Mouse (Mus musculus): ENCODE data around the gene Col24a1.

Col24a1 gene

GRCm38 (mm10) chr3:145292337-145293134, at the start of gene Col24a1:
Gene Col24a1 (plus strand): TSS chr3:145292472.
- peak; percentile 65 for DNase-seq (ENCODE audit: extremely low spot score, low spot score)

- no peak for DNase-seq (ENCODE audit: extremely low spot score, low spot score)
Measured at GRCm38 (mm10) chr3:145248040-145248439, 44.2 kb upstream of the Col24a1 start.

GRCm38 (mm10) chr3:145253066-145253465, 39.2 kb upstream of the Col24a1 start:
- DNase-seq (ENCODE audit: extremely low spot score, low spot score), result no peak

DNA sequence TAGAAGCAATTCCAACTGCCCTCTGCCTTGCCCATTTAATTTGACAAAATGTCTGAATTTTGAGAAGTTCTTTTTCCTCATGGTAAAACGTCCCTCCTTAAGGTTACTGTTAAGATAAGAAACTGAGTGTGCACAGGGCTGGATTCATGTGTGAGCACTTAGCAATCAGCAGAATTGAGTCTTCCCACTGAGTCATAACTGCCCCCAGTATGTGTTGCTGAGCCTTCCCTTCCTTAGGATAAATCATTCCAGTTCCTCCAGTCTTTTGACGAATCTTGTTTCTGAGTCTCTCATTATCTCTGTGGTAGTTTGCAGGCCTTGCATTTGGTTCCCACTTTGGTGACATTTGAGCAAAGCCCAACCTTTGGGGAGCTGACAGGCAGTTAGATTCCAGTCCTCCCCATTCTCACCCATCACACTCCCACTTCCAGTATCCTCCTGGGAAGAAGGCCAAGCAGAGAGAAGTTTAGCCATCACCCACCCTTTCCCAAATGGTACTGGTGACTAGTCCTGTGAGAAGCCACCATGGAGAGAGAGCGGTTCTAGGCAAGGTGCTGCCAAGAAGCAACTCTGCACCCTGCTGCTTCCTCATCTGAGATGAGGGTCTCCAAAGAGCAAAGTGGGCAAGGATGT, 37.4 kb upstream of the Col24a1 start:
- no peak for DNase-seq (ENCODE audit: extremely low spot score, low spot score)

GRCm38 (mm10) chr3:145256647-145257046, 35.6 kb upstream of the Col24a1 start:
- no peak for DNase-seq (ENCODE audit: extremely low spot score, low spot score)

GRCm38 (mm10) chr3:145259678-145260077, 32.6 kb upstream of the Col24a1 start:
- DNase-seq (ENCODE audit: extremely low spot score, low spot score), result no peak

- no peak for DNase-seq (ENCODE audit: extremely low spot score, low spot score)
Measured at GRCm38 (mm10) chr3:145263131-145263530, 29.1 kb upstream of the Col24a1 start.

- DNase-seq (ENCODE audit: extremely low spot score, low spot score), result no peak
Measured at GRCm38 (mm10) chr3:145268066-145268465, 24.2 kb upstream of the Col24a1 start.

DNA sequence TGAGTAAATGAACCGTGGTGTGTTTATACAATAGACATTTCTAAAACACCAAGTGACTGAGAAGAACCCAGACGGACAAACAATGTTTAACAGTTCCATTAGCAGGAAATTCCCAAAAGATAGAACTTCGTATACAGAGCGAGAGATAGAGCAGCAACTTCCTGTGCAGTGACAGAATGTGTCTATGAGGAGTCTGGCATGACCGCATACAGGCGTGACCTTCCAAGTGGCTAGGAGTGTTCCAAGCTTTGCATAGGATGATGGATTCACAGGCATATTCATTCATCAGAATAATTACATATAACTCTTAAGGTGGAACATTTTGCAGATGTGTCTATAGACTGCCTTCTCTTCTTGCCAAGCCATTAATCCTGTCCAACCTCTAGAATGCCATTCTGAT, 18.1 kb upstream of the Col24a1 start:
- DNase-seq (ENCODE audit: extremely low spot score, low spot score), result no peak

GRCm38 (mm10) chr3:145293207-145293606, 935 bp downstream of the Col24a1 start:
- DNase-seq (ENCODE audit: extremely low spot score, low spot score), result no peak

GRCm38 (mm10) chr3:145293623-145294307, 1.5 kb downstream of the Col24a1 start:
- DNase-seq (ENCODE audit: extremely low spot score, low spot score), result no peak

DNA sequence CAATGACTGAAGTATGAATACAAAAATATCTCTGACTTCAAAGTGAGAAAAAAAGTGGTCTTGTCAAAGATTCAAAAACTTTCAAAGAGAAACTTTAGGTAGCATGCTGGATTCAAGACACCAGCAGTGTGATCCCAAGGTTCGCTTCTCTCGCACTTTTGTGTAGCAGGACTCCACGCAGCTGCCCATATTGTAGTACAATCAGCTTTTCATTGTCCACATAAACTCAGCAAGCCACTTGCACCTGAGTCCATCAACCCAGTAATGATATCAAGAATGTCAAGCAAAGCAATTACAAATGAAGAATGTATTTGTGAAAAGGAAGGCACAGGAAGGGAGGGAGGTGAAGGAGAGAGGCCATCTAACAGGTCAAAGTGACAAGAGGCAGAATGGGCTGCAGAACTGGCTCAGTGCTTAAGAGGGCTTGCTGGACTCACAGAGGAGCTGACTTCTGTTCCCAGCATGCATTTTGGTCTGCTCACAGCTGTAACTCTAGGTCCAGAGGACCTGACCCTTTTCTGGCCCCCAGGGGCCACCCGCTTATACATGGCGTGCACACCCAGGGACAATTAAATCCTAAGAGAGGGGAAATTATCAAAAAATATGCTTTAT, 7.8 kb downstream of the Col24a1 start:
- DNase-seq (ENCODE audit: extremely low spot score, low spot score), result no peak

DNA sequence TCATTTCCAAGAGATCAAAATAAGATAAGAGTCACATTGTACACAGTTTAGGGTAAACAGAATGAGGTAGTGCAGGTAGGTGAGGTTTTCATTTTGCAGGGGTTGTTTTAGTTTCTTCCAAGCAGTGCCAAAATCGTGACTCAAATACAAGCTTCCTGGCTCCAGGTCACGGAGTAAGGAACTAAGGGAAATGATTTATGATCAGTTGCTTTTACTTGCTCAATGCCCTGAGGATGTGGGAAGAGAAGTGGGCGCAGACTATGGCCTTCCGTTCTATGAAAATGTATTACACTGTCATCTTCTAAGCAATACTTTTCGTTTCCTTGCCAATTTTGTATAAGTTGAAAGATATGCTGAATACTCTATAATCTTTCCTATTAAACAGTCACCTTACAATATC, 13.0 kb downstream of the Col24a1 start:
- no peak for DNase-seq (ENCODE audit: extremely low spot score, low spot score)

GRCm38 (mm10) chr3:145307209-145307608, 14.9 kb downstream of the Col24a1 start:
- DNase-seq (ENCODE audit: extremely low spot score, low spot score), result no peak

DNA sequence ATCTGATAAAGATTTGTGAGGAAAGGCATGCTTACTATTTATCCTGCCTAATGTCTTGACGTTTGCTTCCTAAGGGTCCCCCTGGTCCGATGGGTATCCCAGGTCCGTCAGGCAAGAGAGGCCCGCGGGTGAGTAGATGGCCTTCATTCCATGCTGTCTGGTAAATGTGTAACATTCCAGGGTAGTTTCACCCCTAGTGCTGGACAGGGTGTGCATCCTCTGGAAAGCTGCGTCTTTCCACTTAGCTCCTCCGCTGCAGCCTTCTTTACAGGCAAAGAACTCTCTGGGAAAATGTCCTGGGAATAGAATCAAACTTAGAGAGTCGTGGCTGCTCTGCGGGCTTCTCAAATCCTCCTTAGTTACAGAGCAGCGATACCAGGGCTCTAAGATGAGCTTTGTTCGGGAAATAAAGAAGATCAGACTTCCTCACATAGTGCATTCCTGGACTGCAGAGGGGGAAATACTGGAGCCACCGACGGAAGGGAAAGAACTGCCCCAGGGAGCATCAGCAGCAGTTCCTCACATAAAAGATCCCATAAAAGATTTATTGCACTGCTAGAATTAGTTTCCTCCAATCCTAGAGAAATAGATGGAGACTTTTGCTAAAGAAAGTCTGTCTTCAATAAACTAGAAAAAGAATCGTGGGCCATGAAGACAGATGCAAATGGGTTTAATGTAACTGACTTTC, 28.5 kb downstream of the Col24a1 start:
- no peak for DNase-seq (ENCODE audit: extremely low spot score, low spot score)

DNA sequence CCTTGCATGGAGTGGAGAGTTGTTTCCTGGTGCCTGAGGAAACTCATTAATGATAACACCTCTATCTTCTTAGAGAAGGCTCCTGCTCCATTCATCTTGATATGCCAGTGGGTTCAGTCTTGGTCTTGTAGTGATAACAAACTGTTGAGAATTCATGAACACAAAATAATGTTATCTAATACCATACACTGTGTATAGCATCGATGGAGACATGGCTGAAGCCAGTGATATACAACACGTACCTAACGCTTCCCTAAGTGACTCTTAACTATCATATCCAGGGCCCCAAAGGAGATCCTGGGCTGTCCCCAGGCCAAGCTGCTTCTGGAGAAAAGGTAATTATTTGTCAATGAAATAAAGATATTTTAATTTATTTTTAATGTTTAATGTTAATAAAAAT, 33.1 kb downstream of the Col24a1 start:
- DNase-seq (ENCODE audit: extremely low spot score, low spot score), result no peak

DNA sequence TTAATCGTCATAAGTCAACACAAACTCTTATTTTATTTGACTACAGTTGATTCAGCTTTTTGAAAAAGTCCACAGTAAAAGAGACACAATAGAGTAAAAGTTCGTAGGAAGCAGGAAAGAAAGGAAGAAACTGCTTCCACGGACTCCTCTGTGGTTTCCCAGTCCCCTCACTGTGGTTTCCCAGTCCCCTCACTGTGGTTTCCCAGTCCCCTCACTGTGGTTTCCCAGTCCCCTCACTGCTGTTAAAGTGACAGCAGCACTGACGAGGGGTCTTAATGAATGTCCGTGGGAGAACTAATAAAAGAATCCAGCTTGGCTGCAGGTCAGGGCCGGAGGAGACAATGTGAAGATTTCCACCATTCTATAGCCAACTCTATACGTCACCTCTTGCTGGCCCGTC, 39.4 kb downstream of the Col24a1 start:
- DNase-seq (ENCODE audit: extremely low spot score, low spot score), result no peak

GRCm38 (mm10) chr3:145334046-145334445, 41.8 kb downstream of the Col24a1 start:
- DNase-seq (ENCODE audit: extremely low spot score, low spot score), result no peak

DNA sequence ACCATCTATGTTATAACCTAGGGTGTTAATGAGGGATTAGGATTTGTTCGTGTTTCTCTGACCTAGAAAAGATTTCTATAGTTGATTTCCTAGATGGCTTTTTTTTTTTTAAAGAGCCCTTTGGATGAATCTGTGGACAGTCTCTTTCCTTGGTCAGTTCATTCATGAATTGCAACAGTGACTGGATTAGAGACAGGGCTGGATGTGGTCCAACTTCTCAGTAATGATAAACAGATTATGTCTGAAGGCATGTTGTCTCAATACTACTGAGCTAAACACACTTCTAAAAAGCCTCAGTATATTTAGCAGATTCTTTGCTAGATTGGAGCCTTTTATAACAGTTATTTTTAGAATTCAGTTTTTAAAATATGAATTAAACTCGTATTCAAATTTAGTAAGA, 44.9 kb downstream of the Col24a1 start:
- DNase-seq (ENCODE audit: extremely low spot score, low spot score), result no peak

DNA sequence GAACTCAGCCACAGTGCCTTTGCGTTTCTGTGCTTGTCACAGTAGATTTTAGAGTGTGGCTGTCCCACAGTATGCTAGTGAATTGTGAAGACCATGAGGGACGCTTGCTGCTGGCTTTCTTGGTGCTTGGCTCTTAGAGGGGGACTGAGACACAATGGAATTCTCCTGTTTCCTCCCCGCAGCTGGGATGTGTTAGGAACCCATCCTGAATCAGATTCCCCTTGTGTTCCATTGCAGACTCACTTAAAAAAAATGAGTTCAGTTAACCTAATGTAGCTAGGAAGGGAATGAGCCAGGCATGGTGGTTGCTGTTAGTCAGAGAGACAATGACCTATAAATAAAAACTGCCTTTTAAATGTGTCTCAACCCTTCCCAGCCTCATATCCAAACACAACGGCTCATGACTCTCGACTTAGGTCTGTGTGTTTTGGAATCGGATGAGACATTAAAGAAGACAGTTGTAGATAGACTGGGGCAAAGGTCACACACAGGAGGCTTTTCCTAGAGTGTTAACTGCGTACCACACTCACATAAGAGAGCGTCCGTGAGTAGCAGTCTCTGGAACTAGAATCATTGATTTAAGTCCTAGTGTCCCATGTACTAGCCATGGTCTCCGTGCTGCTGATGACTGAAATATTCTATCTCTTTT, 47.7 kb downstream of the Col24a1 start:
- no peak for DNase-seq (ENCODE audit: extremely low spot score, low spot score)

DNA sequence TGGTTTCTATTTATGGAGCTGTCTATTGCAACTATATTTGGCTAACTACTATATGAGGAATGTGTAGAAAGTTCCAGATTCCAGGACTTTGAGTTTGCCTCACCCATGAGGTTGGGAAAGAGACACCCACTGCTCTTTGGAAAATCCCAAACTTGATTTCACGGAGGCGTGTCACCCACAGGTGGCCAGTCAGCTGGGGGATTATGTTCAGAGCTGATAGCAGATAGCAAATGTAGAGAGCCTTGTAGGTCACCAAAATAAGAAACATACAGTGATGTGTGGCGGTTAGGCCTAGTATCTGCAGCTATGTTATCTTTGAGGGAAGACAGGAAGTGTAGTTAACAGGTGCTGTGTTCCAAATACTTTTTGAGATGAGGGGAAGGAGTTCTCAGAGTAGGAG, 56.4 kb downstream of the Col24a1 start:
- no peak for DNase-seq (ENCODE audit: extremely low spot score, low spot score)
